Comparison of ENCODE assay signal across 18 mouse cellular contexts in genomic region chr1:188729179-188729578, GRCm38 (mm10).
DNase-seq lines count a peak whose midpoint lies in the region; ATAC-seq and TF ChIP-seq lines count a peak whose summit lies in the region.
"Had no signal": no experiment of that assay in that cellular context is flagged by ENCODE, and none has a peak within 500 bp of the region (broad histone marks: within the 10 kb centered on the region; RNA-seq: fewer than 3 reads in every experiment).

No protein-coding gene starts in this region.

- no peak overlapping the region for H3K9ac ChIP-seq in hindbrain, postnatal 0 days (replicated peaks; ENCODE audit: low read length)
- H3K9ac ChIP-seq in hindbrain, embryonic 13.5 days, result no peak overlapping the region
- no peak overlapping the region for H3K9ac ChIP-seq in midbrain, embryonic 12.5 days (replicated peaks)
- H3K9ac ChIP-seq in midbrain, embryonic 15.5 days, result no peak overlapping the region
- H3K9ac ChIP-seq in forebrain, embryonic 14.5 days (ENCODE audit: low read length), result no peak overlapping the region
- H3K9ac ChIP-seq: lung, embryonic 15.5 days; stomach, embryonic 15.5 days had no signal

- H3K27ac ChIP-seq in hindbrain, postnatal 0 days, result no peak overlapping the region
- no peak overlapping the region for H3K27ac ChIP-seq in hindbrain, embryonic 13.5 days
- H3K27ac ChIP-seq in midbrain, embryonic 12.5 days (replicated peaks), result no peak overlapping the region
- no peak overlapping the region for H3K27ac ChIP-seq in midbrain, embryonic 15.5 days
- H3K27ac ChIP-seq in forebrain, embryonic 14.5 days (ENCODE audit: low read depth, low read length), result no peak overlapping the region
- H3K27ac ChIP-seq: heart, embryonic 10.5 days; lung, embryonic 15.5 days; stomach, embryonic 15.5 days had no signal

- peak overlapping the region; percentile 19; the same call in 1 of the 2 replicates for H3K4me2 ChIP-seq in hindbrain, postnatal 0 days (ENCODE audit: low read depth, low read length)
- no peak overlapping the region for H3K4me2 ChIP-seq in hindbrain, embryonic 13.5 days
- no peak overlapping the region for H3K4me2 ChIP-seq in midbrain, embryonic 12.5 days (replicated peaks)
- no peak overlapping the region for H3K4me2 ChIP-seq in midbrain, embryonic 15.5 days
- 0 out of 2 replicates have a peak overlapping the region, but pooled peaks have one; percentile 21 for H3K4me2 ChIP-seq in forebrain, embryonic 14.5 days (ENCODE audit: low read length)
- H3K4me2 ChIP-seq: lung, embryonic 15.5 days; stomach, embryonic 15.5 days had no signal

- no peaks in the 10 kb centered on the region for H3K9me3 ChIP-seq in hindbrain, postnatal 0 days (ENCODE audit: low read length)
- H3K9me3 ChIP-seq in hindbrain, embryonic 13.5 days, result no peaks in the 10 kb centered on the region
- H3K9me3 ChIP-seq in midbrain, embryonic 12.5 days, result no peaks in the 10 kb centered on the region
- no peaks in the 10 kb centered on the region for H3K9me3 ChIP-seq in midbrain, embryonic 15.5 days
- H3K9me3 ChIP-seq in forebrain, embryonic 14.5 days (replicated peaks; ENCODE audit: control insufficient read depth, low read length), result no peaks in the 10 kb centered on the region
- H3K9me3 ChIP-seq: heart, embryonic 10.5 days; lung, embryonic 15.5 days; stomach, embryonic 15.5 days had no signal

- no peaks in the 10 kb centered on the region for H3K36me3 ChIP-seq in hindbrain, postnatal 0 days (ENCODE audit: insufficient read depth, low read length)
- H3K36me3 ChIP-seq in hindbrain, embryonic 13.5 days, result no peaks in the 10 kb centered on the region
- no peaks in the 10 kb centered on the region for H3K36me3 ChIP-seq in midbrain, embryonic 12.5 days
- H3K36me3 ChIP-seq in midbrain, embryonic 15.5 days (replicated peaks), result no peaks in the 10 kb centered on the region
- no peaks in the 10 kb centered on the region for H3K36me3 ChIP-seq in forebrain, embryonic 14.5 days (ENCODE audit: control insufficient read depth, insufficient read depth, low read length)
- H3K36me3 ChIP-seq: G1E; heart, embryonic 10.5 days; lung, embryonic 15.5 days; stomach, embryonic 15.5 days had no signal

- WGBS in hindbrain, postnatal 0 days, result 14% methylated on average over 7 of the region's 7 CpGs
- WGBS in hindbrain, embryonic 13.5 days, result 28% methylated on average over 7 of the region's 7 CpGs
- 34% methylated on average over 7 of the region's 7 CpGs for WGBS in midbrain, embryonic 12.5 days
- WGBS in midbrain, embryonic 15.5 days, result 18% methylated on average over 7 of the region's 7 CpGs
- WGBS in forebrain, embryonic 14.5 days, result 7% methylated on average over 7 of the region's 7 CpGs

- no peaks in the 10 kb centered on the region for H3K27me3 ChIP-seq in hindbrain, postnatal 0 days (ENCODE audit: insufficient read depth, low read length)
- peaks cover 1% of the 10 kb centered on the region; the same call in 1 of the 2 replicates for H3K27me3 ChIP-seq in hindbrain, embryonic 13.5 days
- H3K27me3 ChIP-seq in midbrain, embryonic 12.5 days, result no peaks in the 10 kb centered on the region
- H3K27me3 ChIP-seq in midbrain, embryonic 15.5 days (replicated peaks), result no peaks in the 10 kb centered on the region
- H3K27me3 ChIP-seq in forebrain, embryonic 14.5 days (replicated peaks; ENCODE audit: control insufficient read depth, insufficient read depth, low read length), result no peaks in the 10 kb centered on the region
- H3K27me3 ChIP-seq: lung, embryonic 15.5 days; stomach, embryonic 15.5 days had no signal

- no peak overlapping the region for H3K4me3 ChIP-seq in hindbrain, postnatal 0 days (ENCODE audit: low read length)
- no peak overlapping the region for H3K4me3 ChIP-seq in hindbrain, embryonic 13.5 days
- H3K4me3 ChIP-seq in midbrain, embryonic 12.5 days, result no peak overlapping the region
- H3K4me3 ChIP-seq in midbrain, embryonic 15.5 days, result no peak overlapping the region
- no peak overlapping the region for H3K4me3 ChIP-seq in forebrain, embryonic 14.5 days (ENCODE audit: low read depth, low read length)
- H3K4me3 ChIP-seq: heart, embryonic 10.5 days; lung, embryonic 15.5 days; stomach, embryonic 15.5 days had no signal

- no peak for TF ChIP-seq CTCF in hindbrain, postnatal 0 days (IDR thresholded peaks at IDR 0.05; ENCODE audit: low read depth)

- no peak for ATAC-seq in hindbrain, postnatal 0 days
- ATAC-seq in hindbrain, embryonic 13.5 days (ENCODE audit: low FRiP score), result no peak
- peak; percentile 23; the same call in 1 of the 2 replicates for ATAC-seq in midbrain, embryonic 12.5 days (ENCODE audit: low FRiP score, low read depth)
- ATAC-seq in midbrain, embryonic 15.5 days (replicated peaks), result no peak
- ATAC-seq in forebrain, embryonic 14.5 days, result peak; percentile 79

- peak; percentile 80 for DNase-seq in hindbrain, postnatal 0 days (ENCODE audit: low spot score)
- peak; percentile 95 for DNase-seq in forebrain, embryonic 14.5 days (ENCODE audit: low spot score)
- DNase-seq in lung, postnatal 10 days, result peak; percentile 28
- no peak for DNase-seq in thymus, postnatal 36 days
- DNase-seq: adrenal gland, adult 8-10 months; cerebellum, adult 8-10 months; embryo, embryonic 11 days; gastrocnemius, postnatal 36 days; layer of hippocampus, postnatal 36 days; right cerebral cortex, adult 18-20 months; thymus, postnatal 14 days had no signal

- H3K4me1 ChIP-seq in hindbrain, postnatal 0 days (ENCODE audit: insufficient read depth, low read length), result no peaks in the 10 kb centered on the region; the same call in 1 of the 2 replicates
- peaks cover 29% of the 10 kb centered on the region for H3K4me1 ChIP-seq in hindbrain, embryonic 13.5 days (replicated peaks)
- peaks cover 15% of the 10 kb centered on the region; the same call in 1 of the 2 replicates for H3K4me1 ChIP-seq in midbrain, embryonic 12.5 days
- peaks cover 23% of the 10 kb centered on the region for H3K4me1 ChIP-seq in midbrain, embryonic 15.5 days
- H3K4me1 ChIP-seq in forebrain, embryonic 14.5 days (ENCODE audit: control insufficient read depth, insufficient read depth, low read length), result peaks cover 14% of the 10 kb centered on the region
- H3K4me1 ChIP-seq: heart, embryonic 10.5 days; stomach, embryonic 15.5 days had no signal

Comparison
In these comparisons a context has a peak if more than half of its experiments do, and no peak if none do; other contexts are left out.
1. ATAC-seq: peak in midbrain, embryonic 12.5 days (single experiment) and forebrain, embryonic 14.5 days (single experiment); none in hindbrain, postnatal 0 days (single experiment), hindbrain, embryonic 13.5 days (single experiment) and midbrain, embryonic 15.5 days (single experiment).
2. H3K4me2 ChIP-seq: peak in hindbrain, postnatal 0 days (single experiment) and forebrain, embryonic 14.5 days (single experiment); none in hindbrain, embryonic 13.5 days (single experiment), midbrain, embryonic 12.5 days (single experiment) and midbrain, embryonic 15.5 days (single experiment).
3. DNase-seq: peak in hindbrain, postnatal 0 days (single experiment), forebrain, embryonic 14.5 days (single experiment) and lung, postnatal 10 days (single experiment); none in thymus, postnatal 36 days (0 of 2).